Mouse (Mus musculus): ENCODE measurements at regions not wholly inside any gene's neighbourhood (a gene's known extent, or its start where the extent isn't known, plus 50 kb on each side); places are given as distances from the start of the nearest gene placed in this dataset.

GRCm38 (mm10) chr4:5301017-5301416 lies 507.9 kb upstream of the Impad1 start:
- no peak overlapping the region for H3K4me3 ChIP-seq (ENCODE audit: insufficient read depth, low read length)
- H3K4me1 ChIP-seq (ENCODE audit: control insufficient read depth, insufficient read depth, low read length): no peaks in the 10 kb centered on the region
- no peak for TF ChIP-seq CTCF (IDR thresholded peaks at IDR 0.05; ENCODE audit: extremely low read depth, insufficient read depth, low read length)
- TF ChIP-seq POLR2A (IDR thresholded peaks at IDR 0.05; ENCODE audit: extremely low read depth, insufficient read depth, low read length): no peak
- H3K27ac ChIP-seq (ENCODE audit: insufficient read depth, low read length): no peak overlapping the region

GRCm38 (mm10) chr4:5299208-5299607 lies 506.1 kb upstream of the Impad1 start:
- no peak for TF ChIP-seq POLR2A (IDR thresholded peaks at IDR 0.05; ENCODE audit: extremely low read depth, insufficient read depth, low read length)
- no peak for TF ChIP-seq CTCF (IDR thresholded peaks at IDR 0.05; ENCODE audit: extremely low read depth, insufficient read depth, low read length)
- Histone ChIP-seq H3K4me3 (ENCODE audit: insufficient read depth, low read length) (no peak overlapping the region), H3K27ac (ENCODE audit: insufficient read depth, low read length) (no peak overlapping the region), H3K4me1 (ENCODE audit: control insufficient read depth, insufficient read depth, low read length) (no peaks in the 10 kb centered on the region)

- H3K27ac ChIP-seq (ENCODE audit: insufficient read depth, low read length): no peak overlapping the region
- H3K4me1 ChIP-seq (ENCODE audit: control insufficient read depth, insufficient read depth, low read length): no peaks in the 10 kb centered on the region
- no peak overlapping the region for H3K4me3 ChIP-seq (ENCODE audit: insufficient read depth, low read length)
- TF ChIP-seq CTCF (IDR thresholded peaks at IDR 0.05; ENCODE audit: extremely low read depth, insufficient read depth, low read length) (peak; percentile 7; the same call in 1 of the 2 replicates), POLR2A (IDR thresholded peaks at IDR 0.05; ENCODE audit: extremely low read depth, insufficient read depth, low read length) (no peak)
Measured at GRCm38 (mm10) chr4:5294030-5294429, 500.9 kb upstream of the Impad1 start.

- Histone ChIP-seq H3K27ac (ENCODE audit: insufficient read depth, low read length) (no peak overlapping the region), H3K4me1 (ENCODE audit: control insufficient read depth, insufficient read depth, low read length) (no peaks in the 10 kb centered on the region), H3K4me3 (ENCODE audit: insufficient read depth, low read length) (no peak overlapping the region)
- TF ChIP-seq POLR2A (IDR thresholded peaks at IDR 0.05; ENCODE audit: extremely low read depth, insufficient read depth, low read length) (no peak), CTCF (IDR thresholded peaks at IDR 0.05; ENCODE audit: extremely low read depth, insufficient read depth, low read length) (no peak)
Measured at GRCm38 (mm10) chr4:5276113-5276512, 483.0 kb upstream of the Impad1 start.

Measured in cortical plate, adult 2 months (tissue).